Mouse (Mus musculus) neural tube, postnatal 0 days (tissue): ENCODE data around the gene Cdcp2. TPM values are rescaled to one million over a fixed set of nuclear protein-coding genes. Genes with fewer than 3 reads are reported as not detected.

Experiments
- polyA plus RNA-seq: library from polyadenylated mRNA; unstranded; fragments of >200 nt; fragmentation: Nextera tagmentation; extraction: Ambion mirVana; gene quantifications from 2 replicates; pipeline ENCODE4 v1.2.1, GENCODE M21; 2015

The Cdcp2 gene
- 0.12 and 0.14 TPM in 2 replicates for polyA plus RNA-seq

GRCm38 (mm10) chr4:107096841-107097373, at the start of gene Cdcp2:
Gene Cdcp2, plus strand, starts transcription at chr4:107096891.

DNA sequence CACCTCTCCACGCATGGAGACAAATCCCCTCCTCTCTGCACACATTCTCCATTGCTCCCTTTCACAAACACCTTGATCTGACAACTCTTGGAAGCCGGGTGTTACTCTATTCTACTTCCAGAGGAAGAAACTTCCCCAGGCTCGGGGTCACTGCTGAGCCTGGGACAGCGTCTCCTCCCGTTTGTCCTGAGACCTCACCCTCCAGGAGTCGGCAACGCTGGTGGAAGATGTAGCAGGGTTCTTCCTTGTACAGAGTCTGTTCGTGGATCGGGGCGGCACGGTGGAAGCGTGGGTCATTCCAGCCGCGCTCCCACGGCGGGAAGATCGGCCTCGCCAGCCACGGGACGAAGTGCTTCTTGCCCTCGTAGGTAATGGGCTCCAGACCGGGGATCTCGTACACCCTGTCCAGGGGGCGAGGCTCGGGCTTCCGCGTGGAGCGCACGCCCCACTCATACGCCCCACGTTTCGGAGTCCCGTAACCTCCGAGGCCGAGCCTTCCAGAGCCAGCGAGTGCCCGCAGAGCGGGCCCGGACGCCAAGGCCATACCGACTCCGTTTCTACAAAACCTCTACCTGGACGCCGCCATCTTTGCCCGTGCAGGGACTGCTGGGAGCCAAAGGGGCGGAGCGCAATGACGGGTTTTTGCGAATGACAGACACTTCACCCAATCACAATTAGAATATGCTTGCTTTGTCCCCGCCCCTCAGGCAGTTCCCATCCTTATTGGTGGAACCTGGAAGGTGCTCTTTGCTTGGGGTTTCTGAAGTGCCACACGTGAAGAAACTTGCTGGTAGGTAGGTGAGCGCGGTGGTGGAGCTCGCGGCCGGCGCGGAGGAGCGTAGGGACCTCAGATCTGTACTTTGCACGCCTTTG, 30.2 kb upstream of the Cdcp2 start, which contains the start of the genes Mrpl37 and Cyb5rl:
Gene Mrpl37 (minus strand): TSS at position 617 of the 873 bp plus-strand sequence.
Gene Cyb5rl (plus strand): TSS at position 737 of the 873 bp plus-strand sequence.

Other genes starting within 250 kb of the Cdcp2 start
- 92.5 and 103 TPM in 2 replicates for gene Ssbp3, start 186.2 kb upstream of the Cdcp2 start, polyA plus RNA-seq
- 83.1 and 86.6 TPM in 2 replicates for gene Mrpl37, start 30.0 kb upstream of the Cdcp2 start, polyA plus RNA-seq
- gene Cyb5rl, start 29.9 kb upstream of the Cdcp2 start, polyA plus RNA-seq = 3.3 and 4.9 TPM in 2 replicates
- 398 and 438 TPM in 2 replicates for gene Tmem59, start 81.5 kb downstream of the Cdcp2 start, polyA plus RNA-seq
- gene Tceanc2, start 82.2 kb downstream of the Cdcp2 start, polyA plus RNA-seq = 20.8 and 25.4 TPM in 2 replicates
- not detected in 2 replicates for gene Ldlrad1, start 112.3 kb downstream of the Cdcp2 start, polyA plus RNA-seq
- 52.2 and 55.7 TPM in 2 replicates for gene Lrrc42, start 156.6 kb downstream of the Cdcp2 start, polyA plus RNA-seq
- gene Hspb11, start 156.7 kb downstream of the Cdcp2 start, polyA plus RNA-seq = 38.5 and 49.4 TPM in 2 replicates
- gene Dio1, start 210.3 kb downstream of the Cdcp2 start, polyA plus RNA-seq = not detected in 2 replicates
- gene Yipf1, start 217.5 kb downstream of the Cdcp2 start, polyA plus RNA-seq = 78.6 and 80.5 TPM in 2 replicates